Mouse (Mus musculus): ENCODE results near the gene Cdyl2. TPM values are rescaled to one million over a fixed set of nuclear protein-coding genes. Genes with fewer than 3 reads are reported as not detected.

Gene Cdyl2
- polyA plus RNA-seq, 1 experiment = 4.6 TPM

- Histone ChIP-seq H3K4me3 (ENCODE audit: extremely low read depth, insufficient read depth, insufficient read length) (no peak overlapping the region), H3K27me3 (ENCODE audit: control insufficient read depth, insufficient read depth, low read length) (no peaks in the 10 kb centered on the region), H3K4me1 (ENCODE audit: control insufficient read depth, insufficient read depth, insufficient read length) (peaks cover 13% of the 10 kb centered on the region; the same call in 1 of the 2 replicates), H3K27ac (ENCODE audit: insufficient read depth, low read length) (no peak overlapping the region), H3K36me3 (ENCODE audit: control insufficient read depth, insufficient read depth, low read length) (no peaks in the 10 kb centered on the region)
- 40% methylated on average over 2 of the region's 2 CpGs for WGBS
- DNase-seq (ENCODE audit: low read depth in 1 of 2, low spot score in 2 of 2) = peak in 1 of 2 experiments; percentile 18
- TF ChIP-seq CTCF (IDR thresholded peaks at IDR 0.05; ENCODE audit: extremely low read depth, insufficient read depth, insufficient read length, insufficient replicate concordance) (no peak), POLR2A (IDR thresholded peaks at IDR 0.05; ENCODE audit: low read depth, low read length) (no peak)
Measured at GRCm38 (mm10) chr8:116721451-116721850, 11.3 kb downstream of the Cdyl2 start.

DNA sequence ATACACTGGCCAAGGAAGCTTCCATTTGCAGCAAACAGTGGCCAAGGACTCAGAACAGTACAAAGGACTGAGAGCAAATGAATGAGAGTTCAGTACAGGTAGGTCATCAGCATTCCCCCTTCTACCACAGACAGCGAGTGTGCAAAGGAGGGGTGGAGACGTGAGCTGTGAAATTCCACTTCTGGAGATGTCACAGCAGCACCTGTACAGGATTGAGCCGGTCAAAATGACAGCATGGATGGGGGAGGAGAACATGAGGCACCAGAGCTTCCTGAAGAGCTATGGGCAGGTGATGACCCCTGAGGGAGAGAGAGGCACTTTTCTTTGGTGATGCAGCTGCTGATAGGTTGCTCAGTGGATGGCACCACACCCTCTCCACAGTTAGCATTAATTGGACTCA lies 25.3 kb downstream of the Cdyl2 start:
- Histone ChIP-seq H3K27ac (ENCODE audit: insufficient read depth, low read length) (no peak overlapping the region), H3K4me3 (ENCODE audit: extremely low read depth, insufficient read depth, insufficient read length) (no peak overlapping the region), H3K4me1 (ENCODE audit: control insufficient read depth, insufficient read depth, insufficient read length) (no peaks in the 10 kb centered on the region; the same call in 1 of the 2 replicates), H3K36me3 (ENCODE audit: control insufficient read depth, insufficient read depth, low read length) (no peaks in the 10 kb centered on the region), H3K27me3 (ENCODE audit: control insufficient read depth, insufficient read depth, low read length) (no peaks in the 10 kb centered on the region)
- WGBS = 93% methylated on average over 3 of the region's 3 CpGs
- TF ChIP-seq CTCF (IDR thresholded peaks at IDR 0.05; ENCODE audit: extremely low read depth, insufficient read depth, insufficient read length, insufficient replicate concordance) (no peak), POLR2A (IDR thresholded peaks at IDR 0.05; ENCODE audit: low read depth, low read length) (no peak)
- no peak for DNase-seq (ENCODE audit: low read depth in 1 of 2, low spot score in 2 of 2)

DNA sequence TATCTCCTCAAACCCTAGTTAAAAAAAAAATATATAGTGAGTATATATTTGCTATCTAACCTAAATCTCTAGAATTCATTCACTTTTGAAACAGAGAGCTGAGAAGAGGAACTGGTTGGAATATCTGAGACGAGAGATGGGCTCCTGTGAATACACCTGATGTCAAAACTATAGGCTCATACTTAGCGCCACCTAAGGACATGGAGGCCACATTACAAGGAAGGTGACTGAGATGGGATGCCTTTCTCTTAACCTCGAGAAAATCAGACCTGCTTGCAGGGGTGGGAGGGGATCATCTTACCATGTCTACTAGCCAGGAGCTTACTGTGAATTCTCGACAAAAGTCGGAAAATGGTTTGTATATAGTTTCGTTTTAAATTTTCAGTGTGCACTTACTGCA lies 30.3 kb downstream of the Cdyl2 start:
- no peaks in the 10 kb centered on the region for H3K27me3 ChIP-seq (ENCODE audit: control insufficient read depth, insufficient read depth, low read length)
- no peaks in the 10 kb centered on the region; the same call in 1 of the 2 replicates for H3K36me3 ChIP-seq (ENCODE audit: control insufficient read depth, insufficient read depth, low read length)
- no peak for TF ChIP-seq POLR2A (IDR thresholded peaks at IDR 0.05; ENCODE audit: low read depth, low read length)
- peak; percentile 17; the same call in 1 of the 2 replicates for TF ChIP-seq CTCF (IDR thresholded peaks at IDR 0.05; ENCODE audit: extremely low read depth, insufficient read depth, insufficient read length, insufficient replicate concordance)
- no peak overlapping the region for H3K27ac ChIP-seq (ENCODE audit: insufficient read depth, low read length)
- WGBS = 81% methylated on average over 6 of the region's 6 CpGs
- H3K4me3 ChIP-seq (ENCODE audit: extremely low read depth, insufficient read depth, insufficient read length) = no peak overlapping the region
- no peaks in the 10 kb centered on the region for H3K4me1 ChIP-seq (ENCODE audit: control insufficient read depth, insufficient read depth, insufficient read length)
- peak in 1 of 2 experiments; percentile 31 for DNase-seq (ENCODE audit: low read depth in 1 of 2, low spot score in 2 of 2)

GRCm38 (mm10) chr8:116692931-116693330 lies 39.9 kb downstream of the Cdyl2 start:
- DNase-seq (ENCODE audit: low read depth in 1 of 2, low spot score in 2 of 2) = no peak
- no peaks in the 10 kb centered on the region for H3K27me3 ChIP-seq (ENCODE audit: control insufficient read depth, insufficient read depth, low read length)
- H3K4me1 ChIP-seq (ENCODE audit: control insufficient read depth, insufficient read depth, insufficient read length) = no peaks in the 10 kb centered on the region; the same call in 1 of the 2 replicates
- H3K36me3 ChIP-seq (ENCODE audit: control insufficient read depth, insufficient read depth, low read length) = no peaks in the 10 kb centered on the region
- H3K4me3 ChIP-seq (ENCODE audit: extremely low read depth, insufficient read depth, insufficient read length) = no peak overlapping the region
- WGBS = 95% methylated on average over 15 of the region's 15 CpGs
- H3K27ac ChIP-seq (ENCODE audit: insufficient read depth, low read length) = no peak overlapping the region
- TF ChIP-seq CTCF (IDR thresholded peaks at IDR 0.05; ENCODE audit: extremely low read depth, insufficient read depth, insufficient read length, insufficient replicate concordance) = no peak
- TF ChIP-seq POLR2A (IDR thresholded peaks at IDR 0.05; ENCODE audit: low read depth, low read length) = no peak

DNA sequence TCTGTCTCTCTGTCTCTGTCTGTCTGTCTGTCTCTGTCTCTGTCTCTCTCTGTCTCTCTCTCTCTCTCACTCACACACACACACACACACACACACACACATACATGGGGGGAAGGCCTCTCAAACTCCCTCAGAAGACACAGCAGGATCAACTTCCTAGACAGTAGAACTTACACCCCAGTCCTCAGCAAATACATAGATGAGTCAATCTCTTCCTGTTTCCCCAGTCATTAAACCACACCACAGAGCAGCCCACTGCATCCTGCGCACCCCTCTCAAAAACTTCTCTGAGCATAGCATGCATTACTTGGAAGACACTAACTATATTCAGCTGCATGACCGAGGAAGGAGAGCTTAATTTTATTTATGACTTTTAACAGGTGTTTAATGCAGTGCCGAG lies 43.0 kb downstream of the Cdyl2 start:
- WGBS = 38% methylated on average over 3 of the region's 3 CpGs
- H3K36me3 ChIP-seq (ENCODE audit: control insufficient read depth, insufficient read depth, low read length) = no peaks in the 10 kb centered on the region

DNA sequence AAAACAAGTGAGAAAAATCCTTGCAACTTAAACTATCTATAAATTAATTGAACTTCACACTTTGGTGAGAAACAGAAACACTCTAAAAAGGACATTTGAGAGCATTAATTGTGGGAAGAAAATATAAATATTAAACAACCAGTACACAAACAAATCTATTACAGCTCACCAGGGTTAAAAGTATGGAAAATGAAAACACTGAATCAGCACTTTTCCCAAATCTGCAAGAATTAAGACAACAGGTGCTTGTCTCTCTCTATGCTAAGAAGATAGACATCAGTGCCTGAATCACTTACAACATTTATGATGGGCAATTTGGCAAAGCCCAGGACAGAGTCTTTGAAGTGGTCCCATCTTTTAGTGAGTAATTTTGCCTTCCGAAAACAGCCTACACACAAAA lies 56.6 kb downstream of the Cdyl2 start:
- H3K4me3 ChIP-seq (ENCODE audit: extremely low read depth, insufficient read depth, insufficient read length) = no peak overlapping the region
- H3K27ac ChIP-seq (ENCODE audit: insufficient read depth, low read length) = no peak overlapping the region
- TF ChIP-seq CTCF (IDR thresholded peaks at IDR 0.05; ENCODE audit: extremely low read depth, insufficient read depth, insufficient read length, insufficient replicate concordance) = no peak
- no peak for TF ChIP-seq POLR2A (IDR thresholded peaks at IDR 0.05; ENCODE audit: low read depth, low read length)
- H3K4me1 ChIP-seq (ENCODE audit: control insufficient read depth, insufficient read depth, insufficient read length) = peaks cover 11% of the 10 kb centered on the region; the same call in 1 of the 2 replicates
- H3K36me3 ChIP-seq (ENCODE audit: control insufficient read depth, insufficient read depth, low read length) = no peaks in the 10 kb centered on the region
- no peak for DNase-seq (ENCODE audit: low read depth in 1 of 2, low spot score in 2 of 2)
- 83% methylated on average over 1 of the region's 1 CpGs for WGBS
- no peaks in the 10 kb centered on the region for H3K27me3 ChIP-seq (ENCODE audit: control insufficient read depth, insufficient read depth, low read length)

More for the DNA sequence above, 43.0 kb downstream of the Cdyl2 start:
- TF ChIP-seq POLR2A (IDR thresholded peaks at IDR 0.05; ENCODE audit: low read depth, low read length) = no peak
- TF ChIP-seq CTCF (IDR thresholded peaks at IDR 0.05; ENCODE audit: extremely low read depth, insufficient read depth, insufficient read length, insufficient replicate concordance) = no peak
- H3K27me3 ChIP-seq (ENCODE audit: control insufficient read depth, insufficient read depth, low read length) = no peaks in the 10 kb centered on the region
- no peak overlapping the region for H3K4me3 ChIP-seq (ENCODE audit: extremely low read depth, insufficient read depth, insufficient read length)
- no peak for DNase-seq (ENCODE audit: low read depth in 1 of 2, low spot score in 2 of 2)
- no peaks in the 10 kb centered on the region; the same call in 1 of the 2 replicates for H3K4me1 ChIP-seq (ENCODE audit: control insufficient read depth, insufficient read depth, insufficient read length)
- no peak overlapping the region for H3K27ac ChIP-seq (ENCODE audit: insufficient read depth, low read length)

DNA sequence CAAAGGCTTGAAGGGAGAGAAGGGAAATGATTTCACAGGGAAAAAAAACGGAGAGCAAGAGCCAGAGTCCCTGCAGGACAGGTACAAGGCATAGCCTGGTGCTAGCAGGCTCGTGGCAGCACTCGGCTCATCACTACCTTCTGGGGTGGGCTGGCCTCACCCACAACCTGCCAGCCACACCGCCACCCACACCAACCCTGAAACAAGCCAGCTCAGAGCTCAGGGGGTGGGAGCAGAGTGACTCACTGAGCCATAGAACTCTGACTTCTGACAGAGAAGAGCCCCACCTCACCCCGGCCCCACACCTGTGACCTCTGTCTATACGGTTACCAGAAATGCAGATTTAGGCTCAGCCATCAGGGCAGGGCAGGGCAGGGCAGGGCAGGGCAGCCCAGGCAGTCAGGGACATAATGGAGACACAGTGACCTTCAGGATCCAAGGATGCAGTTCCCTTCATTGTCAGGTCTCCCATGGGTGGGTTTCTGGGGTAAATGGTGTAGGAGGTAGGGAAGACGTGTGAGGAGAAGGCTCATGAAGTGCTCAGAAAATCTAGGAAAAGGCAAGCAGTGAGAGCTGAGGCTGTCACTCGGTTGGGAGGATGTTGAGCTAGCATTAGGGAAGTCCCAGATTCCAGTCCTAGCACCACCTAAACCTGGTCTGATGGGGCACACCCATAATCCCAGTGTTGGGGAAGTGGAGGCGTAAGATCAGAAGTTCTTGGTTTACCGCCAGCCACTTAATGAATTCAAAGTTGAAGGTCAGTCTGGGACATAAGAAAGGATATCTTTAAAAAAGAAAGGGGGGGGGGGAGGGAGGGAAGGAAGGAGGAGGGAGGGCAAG lies 58.6 kb downstream of the Cdyl2 start:
- H3K4me3 ChIP-seq (ENCODE audit: extremely low read depth, insufficient read depth, insufficient read length) = no peak overlapping the region
- peaks cover 11% of the 10 kb centered on the region; the same call in 1 of the 2 replicates for H3K4me1 ChIP-seq (ENCODE audit: control insufficient read depth, insufficient read depth, insufficient read length)
- TF ChIP-seq POLR2A (IDR thresholded peaks at IDR 0.05; ENCODE audit: low read depth, low read length) = no peak
- no peaks in the 10 kb centered on the region for H3K36me3 ChIP-seq (ENCODE audit: control insufficient read depth, insufficient read depth, low read length)
- WGBS = 67% methylated on average over 10 of the region's 10 CpGs
- H3K27me3 ChIP-seq (ENCODE audit: control insufficient read depth, insufficient read depth, low read length) = no peaks in the 10 kb centered on the region
- DNase-seq (ENCODE audit: low read depth in 1 of 2, low spot score in 2 of 2) = no peak
- H3K27ac ChIP-seq (ENCODE audit: insufficient read depth, low read length) = no peak overlapping the region
